Comparison of ENCODE assay signal across 8 mouse cellular contexts in the genomic region with DNA sequence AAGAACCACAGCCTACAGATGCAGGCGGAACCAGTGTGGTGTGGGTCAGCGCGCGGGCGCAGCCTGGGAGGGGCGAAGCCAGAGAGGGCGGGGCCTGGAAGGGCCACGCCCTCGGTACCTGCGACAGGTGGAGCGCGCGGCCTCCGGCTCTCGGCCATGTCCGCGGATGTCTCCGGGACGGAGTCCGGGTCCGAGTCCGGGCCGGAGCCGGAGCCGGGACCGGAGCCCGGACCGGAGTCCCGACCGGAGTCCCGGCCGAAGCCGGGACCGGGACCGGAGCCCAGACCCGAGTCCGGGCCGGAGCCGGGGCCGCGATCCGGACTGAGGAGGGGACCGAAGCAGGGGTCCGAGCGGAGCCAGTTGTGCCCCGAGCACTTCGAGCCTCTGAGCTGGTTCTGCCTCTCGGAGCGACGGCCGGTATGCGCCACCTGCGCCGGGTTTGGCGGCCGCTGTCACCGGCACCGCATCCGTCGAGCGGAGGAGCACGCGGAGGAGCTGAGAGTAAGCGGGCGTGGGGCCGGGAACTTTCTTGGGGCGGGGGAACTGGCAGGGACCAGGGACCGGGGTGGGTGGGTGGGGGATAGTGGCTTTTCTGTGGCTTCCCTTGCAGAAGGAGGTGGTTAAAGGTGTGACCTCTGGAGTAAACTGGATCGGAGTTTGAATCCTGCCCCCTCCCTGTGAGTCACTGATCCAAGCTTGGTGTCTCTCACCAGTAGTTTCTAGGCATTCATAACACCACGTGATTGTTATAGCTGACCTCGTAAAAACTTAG. TPM values are rescaled to one million over a fixed set of nuclear protein-coding genes. Genes with fewer than 3 reads are reported as not detected.
DNase-seq lines count a peak whose midpoint lies in the region; ATAC-seq lines count a peak whose summit lies in the region.

Gene Bspry, plus strand, starts transcription at position 117 of the 772 bp plus-strand sequence.

- 2% methylated on average over 70 of the region's 71 CpGs for WGBS in heart, embryonic 14.5 days
- WGBS in macrophage (ENCODE audit: missing documents), result 3% methylated on average over 70 of the region's 71 CpGs

- H3K27me3 ChIP-seq in heart, embryonic 14.5 days (ENCODE audit: control insufficient read depth, insufficient read depth, low read length), result no peaks in the 10 kb centered on the region

- H3K4me3 ChIP-seq in heart, embryonic 14.5 days (ENCODE audit: control insufficient read depth in 1 of 2, insufficient read depth in 1 of 2, low read depth in 1 of 2, low read length in 2 of 2), result peak within 1 kb of the TSS; percentile 41 to 51
- peak within 1 kb of the TSS; percentile 19 for H3K4me3 ChIP-seq in macrophage (ENCODE audit: inconsistent target)

- no peak within 1 kb of the TSS for H3K27ac ChIP-seq in heart, embryonic 14.5 days (replicated peaks in 1 of 2; ENCODE audit: control insufficient read depth in 1 of 2, insufficient read depth in 1 of 2, low read depth in 2 of 2, low read length in 2 of 2)
- H3K27ac ChIP-seq in macrophage, result no peak within 1 kb of the TSS

- no peaks in the 10 kb centered on the region for H3K79me2 ChIP-seq in macrophage (ENCODE audit: inconsistent target)

- peak within 1 kb of the TSS; percentile 38; the same call in 1 of the 2 replicates for H3K9ac ChIP-seq in heart, embryonic 14.5 days (ENCODE audit: low read length)

- H3K4me2 ChIP-seq in heart, embryonic 14.5 days (ENCODE audit: low read length), result peak within 1 kb of the TSS; percentile 92

- peak; percentile 69; the same call in 1 of the 2 replicates for ATAC-seq in cerebellum, adult (ENCODE audit: insufficient number of reproducible peaks, low FRiP score, low TSS enrichment)
- ATAC-seq in heart, embryonic 14.5 days (ENCODE audit: insufficient number of reproducible peaks, insufficient read depth, low FRiP score, low read depth), result peak; percentile 35

- H3K4me1 ChIP-seq in heart, embryonic 14.5 days (ENCODE audit: control insufficient read depth in 2 of 2, insufficient read depth in 2 of 2, low read length in 2 of 2), result peaks cover 0 to 7% of the 10 kb centered on the region in 2 experiments; a peak in 3 of 4 replicates

- H3K9me3 ChIP-seq in heart, embryonic 14.5 days (ENCODE audit: control insufficient read depth, low read length), result no peaks in the 10 kb centered on the region

- DNase-seq in cerebellum, postnatal 4 days (ENCODE audit: low spot score in 2 of 2), result no peak
- peak; percentile 39 to 62 for DNase-seq in cerebellum, postnatal 25 days
- peak; percentile 75 to 89 for DNase-seq in kidney, postnatal 25 days
- DNase-seq in spleen, postnatal 10 days (ENCODE audit: low spot score in 2 of 2), result peak; percentile 41 to 57
- DNase-seq in right cerebral cortex, postnatal 36 days (ENCODE audit: low spot score in 2 of 2), result no peak

- no peaks in the 10 kb centered on the region for H3K36me3 ChIP-seq in heart, embryonic 14.5 days (ENCODE audit: control insufficient read depth, insufficient read depth, low read length)
- H3K36me3 ChIP-seq in macrophage (ENCODE audit: inconsistent target), result no peaks in the 10 kb centered on the region

RNA-seq across cellular contexts. Expression of gene Bspry, which starts in this region (rescaled TPM):
- 0.27 and 0.36 TPM in 2 replicates for polyA plus RNA-seq in heart, embryonic 14.5 days (2014; fragmentation: Nextera tagmentation; extraction: Ambion mirVana)
- under 1 TPM in 1 of 26 experiments, not detected in 25; 0.38 TPM for total RNA-seq in macrophage (2018; cell fraction: chromatin; rRNA removed)
- under 1 TPM in 20 of 26 experiments, not detected in 6; 0.06 to 0.32 (median 0.12) TPM for total RNA-seq in macrophage (2018; cell fraction: cytosol; rRNA removed)
- total RNA-seq in macrophage (2018; cell fraction: nucleus; rRNA removed), result under 1 TPM in 5 of 26 experiments, not detected in 21; 0.24 to 0.47 (median 0.33) TPM
- 0.13 to 0.17 TPM in 2 of 3 replicates, not detected in the other for polyA plus RNA-seq in macrophage (2018)

Comparison
In these comparisons a context has a peak if more than half of its experiments do, and no peak if none do; other contexts are left out.
1. DNase-seq: peak in cerebellum, postnatal 25 days (2 of 2), kidney, postnatal 25 days (2 of 2) and spleen, postnatal 10 days (2 of 2); none in cerebellum, postnatal 4 days (0 of 2) and right cerebral cortex, postnatal 36 days (0 of 2).
2. Peak in ATAC-seq, H3K4me3 ChIP-seq, H3K9ac ChIP-seq and H3K4me2 ChIP-seq in heart, embryonic 14.5 days; RNA of the gene not detected or under 1 TPM.